Mouse (Mus musculus) limb, embryonic 12.5 days (tissue): Measurements from ENCODE around the gene Psmb5. TPM values are rescaled to one million over a fixed set of nuclear protein-coding genes. Genes with fewer than 3 reads are reported as not detected.
"Not testable (repeated sequence)": the region's sequence is repeated elsewhere in the genome, so short reads cannot be mapped to it uniquely, and the experiment has no call there.

Experiments
- ATAC-seq: fragments of 200-750 bp; cut with Nextera tagmentation; 2 replicates; pipeline ENCODE4 v1.8.0; 2017; ENCODE audit warnings: low read depth, moderate TSS enrichment; ENCODE audit not compliant: insufficient number of reproducible peaks, insufficient read depth, low FRiP score, low TSS enrichment
- H3K27ac ChIP-seq: fragments of 300-500 bp; sonication (generic); 2 replicates; pipeline ENCODE4 v1.5.1; 2016; ENCODE audit warnings: mild to moderate bottlenecking, moderate library complexity
- H3K27me3 ChIP-seq: fragments of 300-500 bp; sonication (generic); 2 replicates; pipeline ENCODE4 v1.6.1; 2016; ENCODE audit warnings: mild to moderate bottlenecking, moderate library complexity
- H3K36me3 ChIP-seq: fragments of 300-500 bp; sonication (generic); 2 replicates; pipeline ENCODE4 v1.6.1; 2016; ENCODE audit warnings: mild to moderate bottlenecking, moderate library complexity
- H3K4me1 ChIP-seq: fragments of 300-500 bp; sonication (generic); replicated peaks from 2 replicates; pipeline ENCODE4 v1.6.1; 2016
- H3K4me2 ChIP-seq: fragments of 300-500 bp; sonication (generic); 2 replicates; pipeline ENCODE4 v1.6.1; 2016; ENCODE audit warnings: mild to moderate bottlenecking, moderate library complexity
- H3K4me3 ChIP-seq: fragments of 300-500 bp; sonication (generic); replicated peaks from 2 replicates; pipeline ENCODE4 v1.5.1; 2016; ENCODE audit warnings: mild to moderate bottlenecking
- H3K9ac ChIP-seq: fragments of 300-500 bp; sonication (generic); replicated peaks from 2 replicates; pipeline ENCODE4 v1.6.1; 2016; ENCODE audit warnings: mild to moderate bottlenecking, moderate library complexity
- H3K9me3 ChIP-seq: fragments of 300-500 bp; sonication (generic); 2 replicates; pipeline ENCODE4 v1.6.1; 2016; ENCODE audit warnings: mild to moderate bottlenecking, moderate library complexity
- WGBS: fragments of 180-500 bp; shearing (Covaris S2); methylation state at CpG from one replicate; pipeline ENCODE4 v1.1.7; 2016; 5-methylcytosine and 5-hydroxymethylcytosine counted together
- polyA plus RNA-seq: library from polyadenylated mRNA; unstranded; fragments of >200 nt; fragmentation: Nextera tagmentation; extraction: Ambion mirVana; gene quantifications from 2 replicates; pipeline ENCODE4 v1.2.1, GENCODE M21; 2016

Gene Psmb5
- polyA plus RNA-seq, 1 experiment from 2014 or later: 432 TPM

DNA sequence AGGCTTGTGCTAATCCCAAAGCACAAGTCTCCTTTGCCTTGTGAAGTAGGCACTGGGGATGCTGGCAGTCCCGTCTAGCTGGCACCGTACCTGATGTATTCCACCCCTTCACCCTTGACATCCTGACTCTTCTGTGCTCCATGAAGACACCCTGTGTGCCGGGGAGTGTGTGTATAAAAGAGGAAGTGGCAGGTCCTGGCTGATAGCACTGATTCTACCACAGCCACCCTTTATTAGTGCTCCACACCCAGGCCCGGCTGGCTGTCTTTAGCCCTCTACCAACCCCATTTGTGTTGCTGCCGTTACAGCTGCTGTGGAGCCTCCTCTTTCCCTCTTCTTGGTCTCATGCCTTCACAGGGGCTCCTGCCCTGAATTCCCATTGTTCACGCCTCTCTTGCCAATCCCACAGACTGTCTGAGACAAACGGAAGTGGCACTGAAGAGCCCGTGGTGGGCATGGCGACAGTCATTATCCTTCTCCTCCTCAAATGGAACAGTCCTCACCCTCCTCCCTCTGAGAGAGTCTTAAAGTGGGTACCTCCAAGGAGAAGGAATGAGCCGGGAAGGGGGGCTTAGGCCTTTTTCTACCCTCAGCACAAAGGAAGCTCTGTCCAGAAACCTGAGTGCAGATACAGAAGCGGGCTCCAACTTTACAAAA is 12.9 kb upstream of the Psmb5 start:
- H3K36me3 ChIP-seq: peaks cover 58% of the 10 kb centered on the region
- H3K27ac ChIP-seq: peak overlapping the region; percentile 77
- 0 out of 2 replicates have a peak, but pooled peaks cover under 1% of the 10 kb centered on the region for H3K27me3 ChIP-seq
- H3K4me1 ChIP-seq: no peaks in the 10 kb centered on the region
- ATAC-seq: no peak
- H3K4me3 ChIP-seq: no peak overlapping the region
- WGBS: 82% methylated on average over 11 of the region's 11 CpGs
- no peaks in the 10 kb centered on the region for H3K9me3 ChIP-seq
- H3K4me2 ChIP-seq: no peak overlapping the region
- H3K9ac ChIP-seq: no peak overlapping the region

- H3K27ac ChIP-seq: no peak overlapping the region
- no peaks in the 10 kb centered on the region for H3K4me1 ChIP-seq
- H3K27me3 ChIP-seq: 0 out of 2 replicates have a peak, but pooled peaks cover 6% of the 10 kb centered on the region
- H3K36me3 ChIP-seq: peaks cover 51% of the 10 kb centered on the region
- ATAC-seq: no peak
- H3K4me2 ChIP-seq: no peak overlapping the region
- WGBS: 90% methylated on average over 2 of the region's 2 CpGs
- H3K9me3 ChIP-seq: no peaks in the 10 kb centered on the region
- no peak overlapping the region for H3K4me3 ChIP-seq
- no peak overlapping the region for H3K9ac ChIP-seq
Measured at GRCm38 (mm10) chr14:54629797-54630196, 12.0 kb upstream of the Psmb5 start.

DNA sequence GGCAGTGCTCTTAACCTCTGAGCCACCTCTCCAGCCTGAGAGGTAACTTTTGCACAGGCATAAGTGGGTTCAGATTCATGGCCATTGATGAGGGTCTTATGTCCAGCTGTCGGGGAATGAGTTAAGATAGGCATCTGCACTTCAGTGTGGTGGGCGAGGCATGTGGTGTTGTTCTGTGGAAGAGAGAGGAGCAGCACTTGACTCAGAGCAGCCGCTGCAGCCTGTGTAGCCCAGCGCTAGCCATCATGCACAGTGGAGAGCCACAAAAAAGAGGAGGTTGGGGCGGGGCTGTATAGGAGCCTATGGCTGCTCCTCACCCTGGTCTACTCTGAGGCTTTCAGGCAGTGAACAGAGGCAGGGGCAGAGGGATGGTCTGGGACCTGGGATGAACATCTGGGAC is 10.3 kb upstream of the Psmb5 start:
- H3K27ac ChIP-seq: no peak overlapping the region
- no peak overlapping the region for H3K9ac ChIP-seq
- ATAC-seq: no peak
- H3K4me1 ChIP-seq: no peaks in the 10 kb centered on the region
- H3K4me2 ChIP-seq: no peak overlapping the region
- H3K36me3 ChIP-seq: peaks cover 34% of the 10 kb centered on the region
- H3K4me3 ChIP-seq: no peak overlapping the region
- H3K27me3 ChIP-seq: 0 out of 2 replicates have a peak, but pooled peaks cover 6% of the 10 kb centered on the region
- 76% methylated on average over 5 of the region's 5 CpGs for WGBS
- H3K9me3 ChIP-seq: no peaks in the 10 kb centered on the region

DNA sequence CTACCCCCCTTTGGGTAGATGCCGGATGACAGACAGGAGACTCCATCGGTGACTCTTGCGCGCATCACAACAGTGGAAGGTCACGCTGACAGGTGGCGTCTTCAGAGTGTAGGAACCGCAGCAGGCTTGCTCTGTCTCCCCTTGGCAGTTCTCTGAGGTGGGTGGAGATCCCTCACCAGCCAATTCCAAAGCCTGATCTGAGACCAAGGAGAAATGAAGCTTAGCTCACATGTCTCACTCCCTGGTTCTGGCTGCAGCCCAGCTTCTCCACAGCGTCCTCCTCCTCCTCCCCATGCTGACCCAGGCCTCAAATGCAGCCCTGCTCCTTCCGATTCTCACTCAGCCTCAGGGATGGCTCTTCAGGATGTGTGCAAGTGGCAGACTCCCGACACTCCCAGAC is 7.2 kb upstream of the Psmb5 start:
- no peak overlapping the region for H3K27ac ChIP-seq
- WGBS: 79% methylated on average over 10 of the region's 10 CpGs
- peaks cover 4% of the 10 kb centered on the region; the same call in 1 of the 2 replicates for H3K36me3 ChIP-seq
- no peaks in the 10 kb centered on the region for H3K4me1 ChIP-seq
- no peaks in the 10 kb centered on the region for H3K9me3 ChIP-seq
- no peak overlapping the region for H3K4me3 ChIP-seq
- ATAC-seq: no peak
- H3K27me3 ChIP-seq: 0 out of 2 replicates have a peak, but pooled peaks cover 6% of the 10 kb centered on the region
- H3K4me2 ChIP-seq: no peak overlapping the region
- no peak overlapping the region for H3K9ac ChIP-seq

DNA sequence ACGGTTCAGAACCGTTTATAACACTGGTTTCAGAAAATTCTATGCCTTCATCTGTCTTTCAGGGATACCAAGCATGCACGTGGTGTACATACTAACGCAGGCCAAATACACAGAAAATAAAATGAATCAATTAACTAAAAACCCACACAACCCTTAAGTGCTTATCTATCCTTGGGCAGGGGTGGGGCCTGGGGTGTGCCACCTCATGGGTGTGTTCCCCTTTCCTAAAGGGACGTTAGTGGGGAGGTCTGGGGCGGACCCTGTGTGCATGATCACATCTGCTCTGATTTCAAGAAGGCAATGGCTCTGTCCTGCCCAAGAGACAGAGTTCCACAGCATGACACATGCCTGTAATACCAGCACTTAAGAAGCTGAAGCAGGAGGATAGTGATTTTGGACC is 5.5 kb upstream of the Psmb5 start:
- Histone ChIP-seq H3K4me3 (no peak overlapping the region), H3K36me3 (no peaks in the 10 kb centered on the region), H3K27ac (no peak overlapping the region), H3K4me2 (no peak overlapping the region), H3K27me3 (0 out of 2 replicates have a peak, but pooled peaks cover 6% of the 10 kb centered on the region), H3K9ac (no peak overlapping the region), H3K9me3 (no peaks in the 10 kb centered on the region), H3K4me1 (no peaks in the 10 kb centered on the region)
- ATAC-seq: no peak
- 84% methylated on average over 6 of the region's 6 CpGs for WGBS

- ATAC-seq: no peak
- H3K4me3 ChIP-seq: no peak within 1 kb of the TSS
- no peaks in the 10 kb centered on the region for H3K9me3 ChIP-seq
- no peak within 1 kb of the TSS for H3K27ac ChIP-seq
- peaks cover 10% of the 10 kb centered on the region for H3K4me1 ChIP-seq
- H3K36me3 ChIP-seq: peaks cover 5% of the 10 kb centered on the region
- no peak within 1 kb of the TSS for H3K9ac ChIP-seq
- WGBS: 75% methylated on average over 1 of the region's 1 CpGs
- H3K27me3 ChIP-seq: 0 out of 2 replicates have a peak, but pooled peaks cover 6% of the 10 kb centered on the region
- no peak within 1 kb of the TSS for H3K4me2 ChIP-seq
Measured at GRCm38 (mm10) chr14:54621133-54621532, 3.3 kb upstream of the Psmb5 start, which contains the start of gene Psmb11. Gene Psmb11 (plus strand): TSS chr14:54621433.

GRCm38 (mm10) chr14:54617152-54617896 is 498 bp downstream of the Psmb5 start:
- no peaks in the 10 kb centered on the region for H3K9me3 ChIP-seq
- peak overlapping the region; percentile 86 for H3K27ac ChIP-seq
- no peaks in the 10 kb centered on the region for H3K27me3 ChIP-seq
- H3K4me3 ChIP-seq: peak overlapping the region; percentile 83
- WGBS: 2% methylated on average over 38 of the region's 38 CpGs
- H3K9ac ChIP-seq: peak overlapping the region; percentile 89
- peak; percentile 34; the same call in 1 of the 2 replicates for ATAC-seq
- peaks cover 12% of the 10 kb centered on the region for H3K4me1 ChIP-seq
- H3K4me2 ChIP-seq: peak overlapping the region; percentile 68
- H3K36me3 ChIP-seq: peaks cover 37% of the 10 kb centered on the region

GRCm38 (mm10) chr14:54616226-54616825 is 1.5 kb downstream of the Psmb5 start:
- Histone ChIP-seq H3K4me3 (peak overlapping the region; percentile 83; the same call in 1 of the 2 replicates), H3K9me3 (no peaks in the 10 kb centered on the region)
- 94% methylated on average over 16 of the region's 16 CpGs for WGBS

GRCm38 (mm10) chr14:54614130-54614529 is 3.7 kb downstream of the Psmb5 start:
- 96% methylated on average over 16 of the region's 16 CpGs for whole genome bisulfite sequencing
- H3K36me3 ChIP-seq: peaks cover 57% of the 10 kb centered on the region
- not testable (repeated sequence) for H3K27me3 ChIP-seq, ATAC-seq, H3K27ac ChIP-seq, H3K9me3 ChIP-seq, H3K4me3 ChIP-seq, H3K4me2 ChIP-seq, H3K9ac ChIP-seq
- H3K4me1 ChIP-seq: peaks cover 12% of the 10 kb centered on the region

More at GRCm38 (mm10) chr14:54616226-54616825, 1.5 kb downstream of the Psmb5 start:
- peaks cover 44% of the 10 kb centered on the region for H3K36me3 ChIP-seq
- H3K4me2 ChIP-seq: peak overlapping the region; percentile 68
- H3K4me1 ChIP-seq: peaks cover 12% of the 10 kb centered on the region
- no peak overlapping the region for H3K27ac ChIP-seq
- H3K9ac ChIP-seq: no peak overlapping the region
- ATAC-seq: no peak
- no peaks in the 10 kb centered on the region for H3K27me3 ChIP-seq

GRCm38 (mm10) chr14:54610648-54611047 is 7.2 kb downstream of the Psmb5 start:
- ATAC-seq: no peak
- 0 out of 2 replicates have a peak, but pooled peaks cover 3% of the 10 kb centered on the region for H3K4me1 ChIP-seq
- no peak overlapping the region for H3K4me2 ChIP-seq
- no peaks in the 10 kb centered on the region for H3K9me3 ChIP-seq
- H3K36me3 ChIP-seq: peaks cover 48% of the 10 kb centered on the region
- 77% methylated on average over 6 of the region's 6 CpGs for WGBS
- H3K9ac ChIP-seq: no peak overlapping the region
- H3K27me3 ChIP-seq: no peaks in the 10 kb centered on the region
- H3K27ac ChIP-seq: no peak overlapping the region
- H3K4me3 ChIP-seq: no peak overlapping the region

GRCm38 (mm10) chr14:54609962-54610361 is 7.9 kb downstream of the Psmb5 start:
- ATAC-seq: no peak
- WGBS: 84% methylated on average over 4 of the region's 4 CpGs
- no peak overlapping the region for H3K9ac ChIP-seq

More at GRCm38 (mm10) chr14:54609962-54610361, 7.9 kb downstream of the Psmb5 start:
- H3K4me1 ChIP-seq: 0 out of 2 replicates have a peak, but pooled peaks cover 6% of the 10 kb centered on the region
- H3K27me3 ChIP-seq: no peaks in the 10 kb centered on the region
- no peaks in the 10 kb centered on the region for H3K9me3 ChIP-seq
- peaks cover 41% of the 10 kb centered on the region for H3K36me3 ChIP-seq
- H3K4me3 ChIP-seq: no peak overlapping the region
- no peak overlapping the region for H3K27ac ChIP-seq
- H3K4me2 ChIP-seq: no peak overlapping the region
